Mouse (Mus musculus): ENCODE data around the gene Igf2bp3.

Igf2bp3 gene

GRCm38 (mm10) chr6:49057053-49058021 lies 157.4 kb downstream of the Igf2bp3 start:
- DNase-seq, result peak; percentile 85 to 88

DNA sequence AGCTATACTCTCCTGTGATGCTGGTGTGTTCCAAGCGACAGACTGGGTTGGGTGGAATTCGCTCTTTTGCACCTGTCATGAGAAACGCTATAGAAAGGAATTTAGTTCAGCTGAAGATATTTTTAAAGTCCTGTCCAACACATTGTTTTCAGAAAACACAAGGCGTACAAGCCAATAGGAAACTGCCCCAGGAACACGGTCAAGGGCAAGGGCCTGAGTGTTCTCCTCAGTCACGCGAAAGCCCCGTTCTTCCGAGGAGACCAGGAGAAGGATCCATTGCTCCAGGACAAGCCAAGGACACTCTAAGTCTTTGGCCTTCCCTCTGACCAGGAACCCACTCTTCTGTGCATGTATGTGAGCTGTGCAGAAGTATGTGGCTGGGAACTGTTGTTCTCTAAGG lies 158.7 kb downstream of the Igf2bp3 start:
- no peak for DNase-seq

GRCm38 (mm10) chr6:49055256-49055733 lies 159.5 kb downstream of the Igf2bp3 start:
- no peak for DNase-seq

GRCm38 (mm10) chr6:49052191-49052590 lies 162.6 kb downstream of the Igf2bp3 start:
- DNase-seq, result no peak

GRCm38 (mm10) chr6:49050677-49051410 lies 163.9 kb downstream of the Igf2bp3 start:
- DNase-seq, result no peak

- no peak for DNase-seq
Observed at GRCm38 (mm10) chr6:49048395-49048794, 166.4 kb downstream of the Igf2bp3 start.

DNA sequence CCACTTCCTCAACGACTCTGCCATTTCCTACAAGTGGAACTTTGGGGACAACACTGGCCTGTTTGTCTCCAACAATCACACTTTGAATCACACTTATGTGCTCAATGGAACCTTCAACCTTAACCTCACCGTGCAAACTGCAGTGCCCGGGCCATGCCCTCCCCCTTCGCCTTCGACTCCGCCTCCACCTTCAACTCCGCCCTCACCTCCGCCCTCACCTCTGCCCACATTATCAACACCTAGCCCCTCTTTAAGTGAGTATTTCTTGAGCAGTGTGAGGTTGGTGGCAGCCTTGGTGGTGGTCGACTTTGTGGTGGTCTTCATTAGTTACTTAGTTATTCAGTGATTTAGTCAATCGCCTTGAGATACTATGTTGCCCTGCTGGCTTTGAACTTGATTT lies 166.9 kb downstream of the Igf2bp3 start:
- DNase-seq, result no peak

GRCm38 (mm10) chr6:49046976-49047375 lies 167.8 kb downstream of the Igf2bp3 start:
- no peak for DNase-seq

- no peak for DNase-seq
Observed at GRCm38 (mm10) chr6:49046502-49046901, 168.3 kb downstream of the Igf2bp3 start.

- DNase-seq, result peak; percentile 78 to 79
Observed at GRCm38 (mm10) chr6:49039470-49040180, 175.1 kb downstream of the Igf2bp3 start.

GRCm38 (mm10) chr6:49037268-49037662 lies 177.5 kb downstream of the Igf2bp3 start:
- DNase-seq, result no peak

GRCm38 (mm10) chr6:49036275-49037267 lies 178.2 kb downstream of the Igf2bp3 start, which contains the start of gene Gpnmb:
Gene Gpnmb (plus strand): TSS chr6:49036546.
- DNase-seq, result no peak

Measured in cerebellum, postnatal 10 days (tissue).